13 mouse cellular contexts compared by ENCODE assay signal in genomic region chr13:99466064-99466463, GRCm38 (mm10). TPM values are rescaled to one million over a fixed set of nuclear protein-coding genes. Genes with fewer than 3 reads are reported as not detected.
DNase-seq lines count a peak whose midpoint lies in the region; ATAC-seq and TF ChIP-seq lines count a peak whose summit lies in the region.
"Had no signal": no experiment of that assay in that cellular context is flagged by ENCODE, and none has a peak within 500 bp of the region (broad histone marks: within the 10 kb centered on the region; RNA-seq: fewer than 3 reads in every experiment).

No protein-coding gene starts in this region.

- H3K4me2 ChIP-seq in lung, embryonic 14.5 days: no peak overlapping the region
- no peak overlapping the region for H3K4me2 ChIP-seq in forebrain, embryonic 15.5 days (replicated peaks)
- H3K4me2 ChIP-seq in hindbrain, embryonic 13.5 days: no peak overlapping the region
- no peak overlapping the region for H3K4me2 ChIP-seq in neural tube, embryonic 14.5 days (ENCODE audit: low read depth, low read length)
- no peak overlapping the region for H3K4me2 ChIP-seq in heart, embryonic 11.5 days

- H3K4me1 ChIP-seq in lung, embryonic 14.5 days (ENCODE audit: insufficient read depth): no peaks in the 10 kb centered on the region
- peaks cover 47% of the 10 kb centered on the region for H3K4me1 ChIP-seq in forebrain, embryonic 15.5 days
- H3K4me1 ChIP-seq in hindbrain, embryonic 13.5 days (replicated peaks): peaks cover 67% of the 10 kb centered on the region
- H3K4me1 ChIP-seq in neural tube, embryonic 14.5 days (ENCODE audit: control insufficient read depth, insufficient read depth, low read length): 0 out of 2 replicates have a peak, but pooled peaks cover 7% of the 10 kb centered on the region
- H3K4me1 ChIP-seq in heart, embryonic 11.5 days (ENCODE audit: control insufficient read depth, insufficient read depth, low read length): no peaks in the 10 kb centered on the region

- no peaks in the 10 kb centered on the region for H3K9me3 ChIP-seq in lung, embryonic 14.5 days (ENCODE audit: low read depth, low read length)
- no peaks in the 10 kb centered on the region for H3K9me3 ChIP-seq in forebrain, embryonic 15.5 days
- no peaks in the 10 kb centered on the region for H3K9me3 ChIP-seq in hindbrain, embryonic 13.5 days
- no peaks in the 10 kb centered on the region for H3K9me3 ChIP-seq in neural tube, embryonic 14.5 days (ENCODE audit: control insufficient read depth, low read length)
- H3K9me3 ChIP-seq in heart, embryonic 11.5 days (replicated peaks; ENCODE audit: control insufficient read depth, low read length): no peaks in the 10 kb centered on the region

- no peak for TF ChIP-seq CTCF in lung, embryonic 14.5 days (IDR thresholded peaks at IDR 0.05; ENCODE audit: low read depth)

- no peak for DNase-seq in lung, embryonic 14.5 days
- DNase-seq in lung, postnatal 36 days: no peak
- no peak for DNase-seq in kidney, postnatal 14 days
- DNase-seq: cerebellum, adult 18-20 months; gastrocnemius, postnatal 10 days; kidney, adult 18-20 months; liver, postnatal 0 days; thymus, adult 2 months had no signal

- no peaks in the 10 kb centered on the region for H3K27me3 ChIP-seq in lung, embryonic 14.5 days (ENCODE audit: insufficient read depth, low read length)
- H3K27me3 ChIP-seq in forebrain, embryonic 15.5 days: no peaks in the 10 kb centered on the region
- no peaks in the 10 kb centered on the region for H3K27me3 ChIP-seq in hindbrain, embryonic 13.5 days
- no peaks in the 10 kb centered on the region for H3K27me3 ChIP-seq in neural tube, embryonic 14.5 days (ENCODE audit: control insufficient read depth, insufficient read depth, low read length)
- no peaks in the 10 kb centered on the region for H3K27me3 ChIP-seq in heart, embryonic 11.5 days (ENCODE audit: control insufficient read depth, insufficient read depth, low read length)

- no peak overlapping the region for H3K4me3 ChIP-seq in lung, embryonic 14.5 days (ENCODE audit: low read depth, low read length)
- H3K4me3 ChIP-seq in forebrain, embryonic 15.5 days: no peak overlapping the region
- H3K4me3 ChIP-seq in hindbrain, embryonic 13.5 days: no peak overlapping the region
- H3K4me3 ChIP-seq in neural tube, embryonic 14.5 days (ENCODE audit: low read depth, low read length): no peak overlapping the region
- H3K4me3 ChIP-seq in heart, embryonic 11.5 days (ENCODE audit: low read depth, low read length): no peak overlapping the region

- WGBS in lung, embryonic 14.5 days: 42% methylated on average over 2 of the region's 2 CpGs
- WGBS in forebrain, embryonic 15.5 days: 47% methylated on average over 2 of the region's 2 CpGs
- WGBS in hindbrain, embryonic 13.5 days: 44% methylated on average over 2 of the region's 2 CpGs
- 60% methylated on average over 2 of the region's 2 CpGs for WGBS in neural tube, embryonic 14.5 days
- WGBS in heart, embryonic 11.5 days (ENCODE audit: insufficient replicate concordance): 56% methylated on average over 2 of the region's 2 CpGs

- H3K27ac ChIP-seq in lung, embryonic 14.5 days (ENCODE audit: low read depth): no peak overlapping the region
- no peak overlapping the region for H3K27ac ChIP-seq in forebrain, embryonic 15.5 days (replicated peaks)
- no peak overlapping the region for H3K27ac ChIP-seq in hindbrain, embryonic 13.5 days
- no peak overlapping the region for H3K27ac ChIP-seq in neural tube, embryonic 14.5 days (ENCODE audit: low read depth, low read length)
- no peak overlapping the region for H3K27ac ChIP-seq in heart, embryonic 11.5 days (ENCODE audit: low read depth, low read length)

- no peak overlapping the region for H3K9ac ChIP-seq in lung, embryonic 14.5 days
- no peak overlapping the region for H3K9ac ChIP-seq in forebrain, embryonic 15.5 days (replicated peaks)
- no peak overlapping the region for H3K9ac ChIP-seq in hindbrain, embryonic 13.5 days
- no peak overlapping the region for H3K9ac ChIP-seq in neural tube, embryonic 14.5 days (replicated peaks; ENCODE audit: low read depth, low read length)
- H3K9ac ChIP-seq in heart, embryonic 11.5 days (ENCODE audit: low read depth, low read length): no peak overlapping the region
- H3K9ac ChIP-seq: liver, postnatal 0 days had no signal

- peak; percentile 68 for ATAC-seq in lung, embryonic 14.5 days (ENCODE audit: insufficient read depth)
- peak; percentile 47; the same call in 1 of the 2 replicates for ATAC-seq in forebrain, embryonic 15.5 days (replicated peaks)
- ATAC-seq in hindbrain, embryonic 13.5 days (ENCODE audit: low FRiP score): 0 out of 2 replicates have a peak, but pooled peaks have one; percentile 59
- ATAC-seq in neural tube, embryonic 14.5 days (ENCODE audit: low read depth): 0 out of 2 replicates have a peak, but pooled peaks have one; percentile 45
- no peak for ATAC-seq in heart, embryonic 11.5 days (replicated peaks; ENCODE audit: insufficient number of reproducible peaks, low FRiP score, low TSS enrichment)
- ATAC-seq: activated CD4-positive, CD25-positive, alpha-beta regulatory T cell, adult 4 months; liver, postnatal 0 days had no signal

- H3K36me3 ChIP-seq in lung, embryonic 14.5 days (ENCODE audit: insufficient read depth): no peaks in the 10 kb centered on the region
- H3K36me3 ChIP-seq in forebrain, embryonic 15.5 days: peaks cover 10% of the 10 kb centered on the region
- H3K36me3 ChIP-seq in hindbrain, embryonic 13.5 days: peaks cover 16% of the 10 kb centered on the region
- peaks cover 5% of the 10 kb centered on the region; the same call in 1 of the 2 replicates for H3K36me3 ChIP-seq in neural tube, embryonic 14.5 days (ENCODE audit: control insufficient read depth, insufficient read depth, low read length)
- peaks cover 5% of the 10 kb centered on the region for H3K36me3 ChIP-seq in heart, embryonic 11.5 days (ENCODE audit: control insufficient read depth, insufficient read depth, low read length)

RNA-seq across cellular contexts. Expression of gene Map1b, which starts 50.3 kb away (rescaled TPM):
- 72.2 and 73.3 TPM in 2 replicates for polyA plus RNA-seq in lung, embryonic 14.5 days (2014; fragmentation: Nextera tagmentation; extraction: Ambion mirVana)
- polyA plus RNA-seq in forebrain, embryonic 15.5 days (2015; fragmentation: Nextera tagmentation; extraction: Ambion mirVana): 1,899 and 1,916 TPM in 2 replicates
- 2,103 and 2,232 TPM in 2 replicates for polyA plus RNA-seq in hindbrain, embryonic 13.5 days (2015; fragmentation: Nextera tagmentation; extraction: Ambion mirVana)
- 1,731 and 2,267 TPM in 2 replicates for polyA plus RNA-seq in neural tube, embryonic 14.5 days (2014; fragmentation: Nextera tagmentation; extraction: Ambion mirVana)
- polyA plus RNA-seq in heart, embryonic 11.5 days (2014; fragmentation: Nextera tagmentation; extraction: Ambion mirVana): 128 and 193 TPM in 2 replicates
